Mouse (Mus musculus) small intestine, adult 2 months (tissue): Measurements from ENCODE around the gene Pak6.

Experiments used
- CTCF ChIP-seq: fragments of 200-500 bp; IDR thresholded peaks from 2 replicates; pipeline ENCODE4 v1.5.1; 2012; ENCODE audit warnings: low read depth, mild to moderate bottlenecking, control low read depth, inconsistent platforms, low read length, moderate library complexity, mixed read lengths; ENCODE audit not compliant: insufficient replicate concordance, insufficient read length; ENCODE audit errors: extremely low read depth
- POLR2A ChIP-seq: fragments of 200-500 bp; IDR thresholded peaks from 2 replicates; pipeline ENCODE4 v1.6.1; 2012; ENCODE audit warnings: low read depth, mild to moderate bottlenecking, control low read depth, inconsistent platforms, low read length, moderate library complexity

- TF ChIP-seq POLR2A (no peak), CTCF (no peak)
These were observed 51.1 kb downstream of the Pak6 start for GRCm38 (mm10) chr2:118714230-118714629.
